Mouse (Mus musculus) kidney, postnatal 14 days (tissue): ENCODE measurements around the gene Uqcc2.
A peak's percentile ranks its signal among the peaks of the same experiment; 100 is the strongest.

ENCODE experiments used
- DNase-seq: peaks from one replicate; pipeline ENCODE4 v3.0.0; 2022; ENCODE audit warnings: mixed read lengths

Gene Uqcc2

GRCm38 (mm10) chr17:27133551-27134141, at the start of gene Uqcc2:
TSS of gene Uqcc2 (minus strand) at chr17:27133916.
- DNase-seq: peak; percentile 99

DNA sequence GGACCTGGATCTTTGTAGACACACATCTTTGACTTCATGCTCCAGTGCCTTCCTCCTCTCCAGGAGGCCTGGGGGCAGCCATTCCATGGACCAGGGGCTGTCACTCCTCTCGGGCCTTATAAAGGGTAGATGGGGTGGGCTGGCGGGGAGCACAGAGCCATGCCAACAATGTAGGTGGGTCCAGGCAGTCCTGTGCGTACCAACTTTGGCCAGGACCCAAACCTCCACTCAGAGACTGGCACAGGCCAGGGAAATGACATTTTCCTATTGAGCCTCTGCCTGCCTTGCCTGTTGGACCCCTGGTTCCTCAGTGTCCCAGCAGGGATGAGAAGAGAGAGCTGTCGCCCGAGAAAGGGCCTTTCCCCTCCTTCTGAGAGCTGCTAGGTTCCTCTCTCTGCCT, 48.7 kb upstream of the Uqcc2 start:
- no peak for DNase-seq

GRCm38 (mm10) chr17:27181666-27182065, 48.0 kb upstream of the Uqcc2 start:
- peak; percentile 36 for DNase-seq

DNA sequence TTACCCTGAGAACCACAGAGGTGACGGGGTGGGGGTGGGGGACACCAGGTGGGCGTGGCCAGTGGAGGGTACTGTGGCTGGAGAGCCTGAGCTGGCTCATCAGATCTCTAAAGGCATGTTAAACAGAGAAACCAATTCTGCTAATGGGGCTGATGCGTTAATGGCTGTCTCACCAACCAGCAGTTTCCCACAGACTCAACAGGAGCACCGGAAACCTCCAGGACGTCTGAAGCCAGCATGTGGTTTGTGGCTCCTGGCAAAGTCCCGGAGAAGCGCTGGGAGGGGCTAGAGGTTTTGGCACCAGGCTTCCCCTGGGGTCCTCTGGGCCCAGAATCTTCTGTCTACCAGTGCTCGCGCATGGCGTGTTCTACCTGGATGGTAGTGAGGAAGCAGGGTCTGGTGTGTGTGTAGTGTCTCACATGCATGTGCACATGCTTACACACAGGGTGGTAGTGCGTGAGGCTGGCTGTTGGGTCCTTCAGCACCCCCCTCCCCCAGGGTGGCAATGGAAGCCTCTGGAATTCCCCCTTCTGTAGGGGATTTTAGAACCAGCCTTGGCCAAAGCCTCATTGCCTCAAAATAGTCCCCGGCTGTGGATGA, 46.1 kb upstream of the Uqcc2 start:
- no peak for DNase-seq

DNA sequence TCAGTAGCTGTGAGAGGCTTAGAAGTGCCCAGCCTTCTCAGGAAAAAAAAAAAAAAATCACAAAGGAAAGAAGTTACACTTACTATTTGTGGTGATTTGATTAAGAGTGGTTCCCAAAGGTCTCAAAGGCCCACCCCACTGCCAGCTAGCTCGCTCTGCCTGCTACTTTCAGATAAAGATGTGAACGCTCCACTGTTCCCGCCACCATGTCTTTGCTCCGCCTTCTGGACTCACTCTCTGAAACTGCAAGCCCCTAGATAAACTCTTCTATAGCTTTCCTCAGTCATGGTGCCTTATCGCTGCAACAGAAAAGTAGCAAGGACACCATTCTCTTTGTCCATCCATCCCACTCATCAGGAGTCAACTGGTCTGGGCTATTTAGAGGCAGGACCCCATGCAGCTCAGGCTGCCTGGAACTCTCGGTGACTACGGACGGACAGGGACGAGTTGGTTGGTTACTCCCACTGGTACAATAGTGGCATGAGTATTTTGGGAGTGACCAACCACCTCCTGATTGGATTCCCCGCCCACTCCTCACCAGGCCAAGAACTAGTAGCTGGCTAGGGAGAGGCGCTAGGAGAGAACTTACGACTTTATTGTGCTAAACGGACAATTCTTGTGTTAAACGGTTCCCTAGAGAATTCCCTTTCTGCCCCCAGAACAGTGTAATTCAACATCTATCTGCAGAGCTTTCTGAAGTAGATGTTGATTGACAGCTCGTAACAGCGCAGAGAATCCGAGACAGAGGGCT, 44.9 kb upstream of the Uqcc2 start:
- no peak for DNase-seq

GRCm38 (mm10) chr17:27178019-27178418, 44.3 kb upstream of the Uqcc2 start:
- no peak for DNase-seq

GRCm38 (mm10) chr17:27176754-27177153, 43.0 kb upstream of the Uqcc2 start:
- no peak for DNase-seq

GRCm38 (mm10) chr17:27176287-27176686, 42.6 kb upstream of the Uqcc2 start:
- DNase-seq: no peak

- DNase-seq: no peak
These were observed 41.6 kb upstream of the Uqcc2 start for GRCm38 (mm10) chr17:27175196-27175874.

DNA sequence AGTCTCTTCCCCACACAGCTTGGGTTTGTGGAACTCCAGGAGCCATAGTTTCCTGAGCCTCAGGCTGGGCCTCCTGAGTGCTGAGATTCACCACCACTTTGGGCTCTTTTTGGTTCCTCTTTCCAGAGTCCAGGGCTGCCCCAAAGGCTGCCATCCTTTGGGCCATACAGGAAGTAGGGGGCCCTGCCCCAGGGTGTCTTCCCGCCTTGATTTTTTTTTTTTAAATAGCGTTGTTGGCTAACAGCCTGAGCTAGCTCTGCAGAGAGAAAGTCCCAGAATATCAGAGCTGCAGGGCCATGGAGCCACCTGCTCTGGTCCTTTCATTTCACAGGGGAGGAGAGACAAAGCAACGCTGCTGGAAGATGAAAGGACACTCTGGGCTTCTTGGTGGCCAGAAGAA, 40.0 kb upstream of the Uqcc2 start:
- DNase-seq: no peak

DNA sequence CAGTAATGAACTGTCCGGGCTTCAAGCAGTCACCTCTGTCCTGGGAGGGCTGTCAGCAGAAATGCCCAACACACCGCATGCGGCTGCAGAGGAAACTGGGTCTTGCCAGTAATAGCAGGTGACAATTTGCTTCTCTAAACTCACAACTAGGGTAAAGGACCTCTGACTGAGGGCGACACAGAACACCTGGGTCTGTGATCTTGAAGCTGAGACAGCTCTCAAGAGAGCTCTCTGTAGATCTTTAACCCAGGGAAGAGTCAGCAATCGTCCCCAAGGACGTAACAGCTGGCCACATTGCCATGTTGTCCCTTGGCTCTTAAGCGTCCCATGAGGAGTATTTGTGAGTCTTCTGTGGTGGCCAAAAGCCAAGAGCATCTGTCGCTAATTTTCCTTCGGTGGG, 38.7 kb upstream of the Uqcc2 start:
- no peak for DNase-seq

- DNase-seq: no peak
These were observed 37.4 kb upstream of the Uqcc2 start for GRCm38 (mm10) chr17:27171121-27171520.

DNA sequence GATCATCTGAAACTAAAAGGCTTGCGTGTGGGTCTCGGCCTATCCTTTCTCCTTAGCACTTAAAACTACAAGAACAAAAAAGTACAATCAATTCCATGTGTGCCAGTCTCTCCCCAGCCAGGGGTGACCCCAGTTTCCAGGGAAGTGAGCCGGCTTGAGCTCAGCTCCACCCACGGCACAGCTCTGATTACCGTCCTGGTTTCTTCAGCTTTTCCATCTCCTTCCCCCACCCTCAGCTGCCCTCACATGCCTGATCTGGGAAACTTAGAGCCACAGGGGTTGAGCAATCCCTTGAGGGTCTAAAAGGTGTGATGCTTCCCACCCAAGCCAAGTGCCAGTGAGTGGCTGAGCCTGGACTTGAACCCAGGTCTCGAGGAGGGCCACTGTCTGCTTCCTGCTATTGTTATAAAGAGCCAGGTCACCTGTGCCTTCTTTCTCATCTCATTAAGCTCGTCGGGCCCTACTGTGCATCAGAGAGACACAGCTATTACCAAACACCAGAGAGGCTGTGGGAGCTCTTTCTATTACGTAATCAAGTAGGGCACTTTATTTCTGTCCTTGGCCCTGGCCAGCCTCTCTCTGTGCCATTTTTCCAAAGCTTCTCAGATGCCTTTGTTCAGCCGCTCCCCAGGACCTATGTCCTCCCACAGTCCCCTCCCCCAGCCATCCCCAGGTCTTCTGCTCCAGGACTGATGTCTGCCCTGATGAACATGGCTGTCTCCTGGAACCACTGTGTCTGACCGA, 36.4 kb upstream of the Uqcc2 start:
- DNase-seq: no peak

DNA sequence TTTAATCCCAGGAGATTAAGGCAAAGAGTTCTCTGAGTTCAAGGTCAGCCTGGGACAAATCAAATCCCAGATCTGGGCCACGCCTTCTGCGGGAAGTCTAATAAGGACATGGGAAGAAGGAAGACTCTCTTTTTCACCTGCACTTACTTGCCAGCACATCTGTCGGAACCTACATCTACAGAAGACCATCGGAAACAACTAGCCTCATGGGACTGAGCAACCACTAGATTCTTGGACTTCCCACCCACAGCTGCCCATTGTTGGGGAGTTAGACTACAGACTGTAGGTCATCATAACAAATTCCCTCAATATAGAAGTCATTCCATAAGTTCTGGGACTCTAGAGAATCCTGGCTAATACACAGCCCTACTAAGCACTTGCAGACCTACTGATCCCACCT, 34.9 kb upstream of the Uqcc2 start:
- no peak for DNase-seq

DNA sequence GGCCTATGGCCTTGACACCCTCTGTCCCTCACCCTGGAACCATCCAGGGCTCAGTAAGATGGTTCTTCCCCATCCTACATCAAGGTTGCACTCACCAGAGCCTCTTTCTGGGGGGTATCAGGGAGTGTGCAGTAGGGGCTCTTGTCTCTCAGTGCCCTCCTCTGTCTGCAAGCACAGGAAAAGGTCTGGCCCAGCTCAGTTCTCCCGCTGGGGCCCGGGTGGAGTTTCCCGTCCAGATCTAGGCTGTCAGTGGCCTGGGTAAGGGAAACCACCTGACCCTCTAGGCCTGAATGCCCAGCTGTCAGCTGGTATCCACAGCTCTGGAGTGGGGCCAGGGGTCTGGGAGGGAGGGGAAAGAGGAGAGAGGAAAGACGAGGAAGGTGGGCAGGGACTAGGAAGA, 33.8 kb upstream of the Uqcc2 start, which contains the start of gene Ip6k3:
Gene Ip6k3 (minus strand): TSS at position 251 of the 400 bp plus-strand sequence.
- no peak for DNase-seq

- no peak for DNase-seq
These were observed 33.2 kb upstream of the Uqcc2 start for GRCm38 (mm10) chr17:27166901-27167300.

GRCm38 (mm10) chr17:27165054-27165773, 31.5 kb upstream of the Uqcc2 start:
- DNase-seq: peak; percentile 50

- DNase-seq: no peak
These were observed 27.2 kb upstream of the Uqcc2 start for GRCm38 (mm10) chr17:27160905-27161304.

GRCm38 (mm10) chr17:27159169-27159568, 25.5 kb upstream of the Uqcc2 start:
- no peak for DNase-seq

DNA sequence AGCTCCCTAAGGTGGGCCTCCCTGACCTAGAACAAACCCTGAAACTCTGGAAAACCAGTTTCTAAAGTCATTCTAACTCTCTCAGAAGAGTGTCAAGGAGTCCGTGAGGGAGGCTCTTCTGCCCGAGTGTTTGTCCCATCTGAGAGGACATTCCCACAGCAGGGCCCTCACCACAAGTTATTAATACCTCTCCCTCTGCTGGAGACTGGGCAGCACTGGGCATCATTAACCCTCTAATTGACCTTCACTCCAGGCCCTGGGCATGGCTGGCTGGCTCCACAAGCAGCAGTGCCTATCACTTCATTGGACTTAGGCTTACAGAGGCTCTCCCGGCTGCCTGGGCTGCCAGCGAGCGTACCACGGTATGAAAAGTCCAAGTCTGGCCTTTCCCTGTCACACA, 24.7 kb upstream of the Uqcc2 start:
- no peak for DNase-seq

GRCm38 (mm10) chr17:27155752-27156151, 22.0 kb upstream of the Uqcc2 start:
- no peak for DNase-seq

GRCm38 (mm10) chr17:27154881-27155280, 21.2 kb upstream of the Uqcc2 start:
- no peak for DNase-seq
